Mouse (Mus musculus) ovary, adult 10 weeks (tissue): ENCODE measurements around the gene Angptl2. TPM values are rescaled to one million over a fixed set of nuclear protein-coding genes. Genes with fewer than 3 reads are reported as not detected.

Source experiments
- polyA plus RNA-seq: library from polyadenylated mRNA; stranded (reverse); fragments of 350-450 nt; fragmentation: Illumina TruSeq; extraction: RNeasy Lipid Tissue Mini Kit (QIAGEN cat#74804); gene quantifications from one replicate; pipeline ENCODE4 v1.2.3, GENCODE M21; 2014

Angptl2 gene
- polyA plus RNA-seq: 13.6 TPM

GRCm38 (mm10) chr2:33215700-33216509, at the start of gene Angptl2:
TSS of gene Angptl2 (plus strand) at chr2:33216069.

Other genes with a start within 250 kb of the Angptl2 start
- gene Slc2a8, start 234.0 kb upstream of the Angptl2 start, polyA plus RNA-seq: not detected
- 5.9 TPM for gene Garnl3, start 84.4 kb upstream of the Angptl2 start, polyA plus RNA-seq
- 6.4 TPM for gene Ralgps1, start 155.4 kb downstream of the Angptl2 start, polyA plus RNA-seq
- 9.5 TPM for gene Zbtb34, start 215.3 kb downstream of the Angptl2 start, polyA plus RNA-seq